Mouse (Mus musculus) myocyte (in vitro differentiated cells): ENCODE results near the gene H2-K1.

Experiments used
- MYOD1 ChIP-seq, 3 experiments: IDR thresholded peaks; one replicate each; pipeline ENCODE4 v1.6.1; 2011; ENCODE audit warnings: control low read depth in 2 of 3, low read depth in 2 of 3, mild to moderate bottlenecking in 2 of 3, moderate library complexity in 1 of 3; ENCODE audit not compliant: insufficient read length in 2 of 3, control insufficient read depth in 1 of 3
- POLR2A ChIP-seq: IDR thresholded peaks from one replicate; pipeline ENCODE4 v1.6.1; 2011; ENCODE audit warnings: low read depth, mild to moderate bottlenecking, control low read depth, moderate library complexity; ENCODE audit not compliant: insufficient read length
- USF1 ChIP-seq: IDR thresholded peaks from one replicate; pipeline ENCODE4 v1.6.1; 2011; ENCODE audit warnings: low read depth, mild to moderate bottlenecking, control low read depth, moderate library complexity

DNA sequence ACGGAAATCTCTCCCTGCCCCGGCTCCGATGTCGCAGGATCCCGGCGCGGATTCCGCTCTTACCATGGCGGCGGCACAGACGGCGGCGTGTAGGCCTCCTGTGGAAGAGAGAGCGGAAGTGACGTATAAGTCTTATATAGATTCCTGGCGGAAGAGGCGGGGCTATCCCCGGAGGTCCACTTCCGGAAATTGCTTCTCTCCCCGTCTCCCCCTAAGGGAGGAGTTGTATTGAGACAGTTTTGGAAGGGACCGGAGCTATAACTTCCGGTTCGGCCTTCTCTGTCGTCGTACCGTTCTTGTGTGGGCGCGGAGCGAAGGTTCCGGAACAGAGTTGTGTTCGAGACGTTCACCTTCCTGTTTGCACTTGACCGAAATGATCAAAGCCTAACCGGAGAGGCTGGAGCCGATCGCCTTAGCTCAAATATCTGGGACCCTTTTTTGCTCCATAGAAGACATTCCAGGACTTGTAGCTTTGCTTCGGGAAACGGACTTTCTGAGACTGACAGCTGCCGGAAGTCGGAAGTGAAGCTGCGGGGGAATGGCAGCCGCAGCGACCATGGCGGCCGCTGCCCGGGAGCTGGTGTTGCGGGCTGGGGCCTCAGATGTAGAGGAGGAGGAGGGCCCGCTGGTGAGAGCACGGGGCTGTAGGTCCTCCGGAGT, 44.5 kb downstream of the H2-K1 start, which contains the start of the genes Vps52 and Rps18:
- TF ChIP-seq POLR2A (peak; percentile 84), MYOD1 (IDR thresholded peaks at IDR 0.05; ENCODE audit: control insufficient read depth in 1 of 3, insufficient read length in 2 of 3, low read depth in 2 of 3) (peak in 1 of 3 experiments; percentile 5), USF1 (no peak)
